Mouse (Mus musculus) natural killer cell, adult 2 months (primary cell): ENCODE results near the gene Krtap10-4.
"Not testable (repeated sequence)": the region's sequence is repeated elsewhere in the genome, so short reads cannot be mapped to it uniquely, and the experiment has no call there.

Experiments
- DNase-seq, 2 experiments: peaks; one replicate each; pipeline ENCODE4 v3.0.0; 2022; ENCODE audit warnings: low spot score in 2 of 2

Krtap10-4 gene

DNA sequence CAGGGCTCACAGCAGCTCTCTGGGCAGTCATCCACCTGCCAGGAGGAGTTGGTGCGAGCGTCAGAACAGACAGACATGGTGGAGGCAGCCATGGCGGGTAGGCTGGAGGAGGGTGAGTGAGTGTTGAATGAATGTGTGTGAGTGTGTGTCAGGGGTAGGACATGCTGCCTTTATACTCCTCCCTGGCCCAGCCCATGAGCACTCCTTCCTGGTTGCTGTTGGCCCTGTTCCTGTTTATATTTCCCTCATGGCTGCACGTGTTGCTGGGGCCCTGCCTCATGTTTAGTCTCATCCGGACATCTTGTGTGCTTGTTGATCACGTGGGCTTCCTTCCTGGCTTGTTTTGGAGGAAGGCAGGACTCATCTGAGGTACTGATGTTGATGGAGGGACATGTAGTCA, at the start of gene Krtap10-4:
TSS of gene Krtap10-4 (minus strand) at position 145 of the 400 bp plus-strand sequence.
- DNase-seq: no peak

- no peak for DNase-seq
Observed at GRCm38 (mm10) chr10:77869651-77870050, 42.8 kb upstream of the Krtap10-4 start.

DNA sequence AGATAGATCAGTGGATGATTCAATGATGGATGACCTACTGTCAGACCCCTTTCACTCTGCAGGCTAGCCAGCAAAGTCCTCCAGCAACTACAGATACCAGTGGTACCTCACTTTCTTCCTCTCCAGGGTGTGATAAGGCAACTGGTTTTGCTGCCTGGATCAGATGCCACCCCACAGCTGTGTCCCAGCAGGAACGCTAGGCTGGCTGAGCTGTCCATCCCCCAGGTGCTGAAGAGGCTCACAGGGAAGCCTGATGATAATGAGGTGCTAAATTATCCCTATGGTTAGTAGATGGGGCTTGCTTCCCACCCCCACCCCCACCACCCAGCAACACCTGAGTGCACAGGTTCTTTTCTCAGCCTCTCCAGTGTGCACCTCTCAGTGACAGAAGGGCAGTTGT, 40.7 kb upstream of the Krtap10-4 start:
- no peak for DNase-seq

- DNase-seq: no peak
Observed at GRCm38 (mm10) chr10:77864762-77865143, 37.9 kb upstream of the Krtap10-4 start.

- peak; percentile 77 to 78 for DNase-seq
Observed at GRCm38 (mm10) chr10:77864067-77864761, 37.3 kb upstream of the Krtap10-4 start.

- DNase-seq: no peak
Observed at GRCm38 (mm10) chr10:77861675-77862074, 34.8 kb upstream of the Krtap10-4 start, which contains the start of gene Gm3285. Gm3285 (plus strand) TSS chr10:77861975.

- no peak for DNase-seq
Observed at GRCm38 (mm10) chr10:77852559-77852958, 25.7 kb upstream of the Krtap10-4 start, which contains the start of gene Gm10318. Gm10318 (plus strand) TSS chr10:77852859.

DNA sequence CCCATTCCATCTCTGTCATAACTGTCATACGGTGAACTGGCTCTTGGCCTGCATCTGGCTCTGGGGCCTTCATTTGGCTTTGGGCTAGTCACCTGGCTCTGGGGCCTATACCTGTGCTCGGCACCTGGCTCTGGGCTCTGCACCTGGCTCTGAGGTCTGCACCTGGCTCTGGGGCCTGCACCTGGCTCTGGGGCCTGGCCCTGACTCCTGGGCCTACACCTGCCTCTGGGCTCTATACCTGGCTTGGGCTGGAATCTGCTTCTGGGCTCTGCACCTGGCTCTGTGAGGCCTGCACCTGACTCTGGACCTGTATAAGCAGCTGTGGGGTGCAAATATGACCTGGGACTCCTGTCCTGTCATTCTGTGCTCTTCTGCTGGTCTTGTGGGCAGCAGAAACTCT, 20.6 kb upstream of the Krtap10-4 start:
- DNase-seq: no peak

GRCm38 (mm10) chr10:77846961-77847360, 20.1 kb upstream of the Krtap10-4 start:
- DNase-seq: no peak

- DNase-seq: no peak
Observed at GRCm38 (mm10) chr10:77846503-77846902, 19.6 kb upstream of the Krtap10-4 start, which contains the start of gene Gm36176. Gm36176 (plus strand) TSS chr10:77846803.

DNA sequence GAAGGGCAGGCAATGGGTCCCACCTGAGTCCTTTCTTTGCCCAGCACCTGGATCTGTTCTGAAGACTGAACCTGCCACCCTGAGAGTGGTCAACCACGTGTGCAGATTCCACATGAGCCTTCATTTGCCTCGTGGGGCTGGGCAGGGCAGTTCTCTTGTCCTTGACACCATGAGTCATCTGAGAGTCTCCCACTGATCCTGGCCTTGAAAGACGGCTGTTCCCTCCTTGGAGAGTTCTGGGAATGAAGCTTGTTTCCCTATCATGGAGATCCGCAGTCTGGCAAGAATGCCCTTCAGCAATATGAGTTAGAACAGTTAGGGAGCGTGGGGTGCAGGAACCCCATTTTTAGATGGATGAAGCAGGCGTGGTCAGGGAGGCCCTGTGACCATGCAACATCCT, 12.1 kb upstream of the Krtap10-4 start:
- DNase-seq: no peak

DNA sequence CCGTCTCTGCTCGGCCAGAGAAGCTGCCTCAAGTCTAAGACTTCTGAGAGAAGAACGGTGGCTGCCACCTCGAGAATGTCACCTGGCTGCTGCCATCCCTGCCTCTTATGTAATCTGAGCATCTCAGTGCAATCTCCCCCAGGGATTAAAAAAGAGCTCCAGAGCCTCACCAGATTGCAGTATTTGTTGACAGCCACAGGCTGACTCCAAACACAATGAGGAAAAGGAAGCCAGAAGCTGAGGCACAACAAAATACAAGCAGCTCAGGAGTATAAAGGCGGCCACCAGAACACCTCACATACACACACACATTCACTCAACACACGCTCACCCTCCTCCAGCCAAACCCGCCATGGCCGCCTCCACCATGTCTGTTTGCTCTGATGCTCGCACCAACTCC, 8.8 kb upstream of the Krtap10-4 start, which contains the start of gene Krtap10-10:
TSS of gene Krtap10-10 (plus strand) at position 301 of the 400 bp plus-strand sequence.
- DNase-seq: no peak

- no peak for DNase-seq
Observed at GRCm38 (mm10) chr10:77819203-77819602, 7.7 kb downstream of the Krtap10-4 start.

DNA sequence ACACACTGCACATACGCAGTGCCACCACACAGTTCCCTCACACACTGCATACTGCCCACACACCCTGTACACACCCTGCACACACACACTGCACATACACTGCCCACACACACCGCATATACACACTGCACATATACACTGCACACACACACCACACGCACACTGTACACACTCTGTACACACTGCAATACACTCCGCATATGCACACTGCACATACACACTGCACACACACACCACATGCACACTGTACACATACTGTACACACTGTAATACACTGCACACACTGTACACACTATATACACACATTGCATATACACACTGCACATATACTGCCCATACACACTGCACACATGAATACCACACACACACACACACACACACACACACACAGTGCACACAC, 8.4 kb downstream of the Krtap10-4 start:
- DNase-seq: no peak

GRCm38 (mm10) chr10:77815514-77815913, 11.4 kb downstream of the Krtap10-4 start:
- DNase-seq: peak; percentile 28 to 38

GRCm38 (mm10) chr10:77814382-77814781, 12.5 kb downstream of the Krtap10-4 start, which contains the start of gene Gm2696:
Gm2696 (plus strand) TSS chr10:77814682.
- no peak for DNase-seq

GRCm38 (mm10) chr10:77811743-77812142, 15.2 kb downstream of the Krtap10-4 start, which contains the start of gene Gm9507:
Gm9507 (minus strand) TSS chr10:77811843.
- no peak for DNase-seq

DNA sequence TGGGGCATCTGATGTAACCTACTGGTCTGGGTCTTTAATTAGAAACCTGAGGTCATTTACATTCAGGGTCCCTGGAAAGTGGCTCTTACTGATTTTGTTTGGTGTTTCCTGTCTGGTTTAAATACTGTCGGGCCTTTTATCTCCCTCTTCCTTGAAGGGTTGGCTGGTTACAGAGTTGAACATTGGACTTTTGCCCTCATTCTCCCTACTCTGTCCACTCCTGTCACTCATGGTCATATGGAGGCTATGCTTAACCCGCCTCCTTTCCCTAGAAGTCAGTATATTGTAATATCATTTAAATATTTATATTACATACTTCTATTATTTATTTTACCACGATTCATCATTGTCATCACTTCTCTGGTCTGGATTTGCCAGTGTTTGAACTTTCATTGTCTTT, 22.8 kb downstream of the Krtap10-4 start:
- DNase-seq: no peak

DNA sequence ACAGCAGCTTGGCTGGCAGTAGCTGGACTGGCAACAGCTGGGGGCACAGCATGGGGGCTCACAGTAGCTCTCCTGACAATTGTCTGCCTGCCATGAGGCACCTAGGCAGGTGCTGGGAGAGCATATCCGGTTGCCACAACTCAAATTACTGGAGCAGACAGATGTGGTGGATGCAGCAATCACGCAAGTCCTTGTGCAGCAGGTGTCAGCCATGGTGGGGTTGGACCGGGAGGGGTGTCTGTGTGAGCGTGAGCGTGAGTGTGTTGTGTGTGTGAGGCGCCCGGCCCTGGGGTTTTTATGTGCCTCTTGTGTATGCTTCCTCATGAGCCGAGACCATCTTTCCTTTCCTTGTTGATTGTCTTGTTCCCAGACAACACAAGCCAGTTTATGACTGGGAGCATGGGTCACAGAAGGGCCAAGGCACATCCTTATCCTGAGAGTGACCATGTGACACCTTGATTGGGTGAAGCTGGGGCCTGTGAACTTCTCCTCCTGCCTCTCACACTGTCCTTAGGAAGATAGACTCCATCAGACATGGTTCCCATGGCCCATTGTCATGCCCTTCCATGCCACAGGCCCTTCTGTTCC, 27.9 kb downstream of the Krtap10-4 start, which contains the start of gene Gm19668:
TSS of gene Gm19668 (minus strand) at position 213 of the 588 bp plus-strand sequence.
- DNase-seq: no peak

- DNase-seq: not testable (repeated sequence)
Observed at GRCm38 (mm10) chr10:77798164-77798920, 28.6 kb downstream of the Krtap10-4 start.

- DNase-seq: no peak
Observed at GRCm38 (mm10) chr10:77797677-77798076, 29.2 kb downstream of the Krtap10-4 start.

DNA sequence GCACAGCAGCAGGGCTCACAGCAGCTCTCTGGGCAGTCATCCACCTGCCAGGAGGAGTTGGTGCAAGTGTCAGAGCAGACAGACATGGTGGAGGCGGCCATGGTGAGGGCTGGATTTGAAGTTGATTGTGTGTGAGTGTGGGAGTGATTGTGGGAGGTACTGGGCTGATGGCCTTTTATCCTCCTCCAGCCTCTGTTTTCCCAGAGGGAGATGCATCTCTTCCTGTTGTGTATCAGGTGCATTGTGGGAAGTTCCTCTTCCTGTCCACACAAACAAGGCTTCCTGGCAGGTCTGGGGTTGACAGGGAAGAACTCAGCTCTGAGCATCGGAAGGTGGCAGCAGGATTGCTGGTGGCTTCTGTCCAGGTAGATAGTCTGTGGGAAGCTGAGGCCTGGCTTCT, 31.9 kb downstream of the Krtap10-4 start, which contains the start of gene Gm9639:
TSS of gene Gm9639 (minus strand) at position 101 of the 400 bp plus-strand sequence.
- no peak for DNase-seq
